ENCODE assay signal across 16 mouse cellular contexts in genomic region chr5:75410240-75411186, GRCm38 (mm10).
A peak's percentile ranks its signal among the peaks of the same experiment; 100 is the strongest.
DNase-seq lines count a peak whose midpoint lies in the region; ATAC-seq and TF ChIP-seq lines count a peak whose summit lies in the region.
"Had no signal": no experiment of that assay in that cellular context is flagged by ENCODE, and none has a peak within 500 bp of the region (broad histone marks: within the 10 kb centered on the region; RNA-seq: fewer than 3 reads in every experiment).

No protein-coding gene starts in this region.

- no peaks in the 10 kb centered on the region for H3K36me3 ChIP-seq in midbrain, embryonic 14.5 days (ENCODE audit: control insufficient read depth, insufficient read depth, low read length)
- H3K36me3 ChIP-seq in midbrain, postnatal 0 days (ENCODE audit: insufficient read depth, low read length): no peaks in the 10 kb centered on the region
- H3K36me3 ChIP-seq in forebrain, postnatal 0 days (ENCODE audit: insufficient read depth): no peaks in the 10 kb centered on the region
- H3K36me3 ChIP-seq: kidney, embryonic 15.5 days; limb, embryonic 15.5 days; midbrain, embryonic 12.5 days had no signal

- TF ChIP-seq CTCF in layer of hippocampus, adult 2 months (conservative IDR thresholded peaks at IDR 0.05): no peak
- no peak for TF ChIP-seq CTCF in midbrain, postnatal 0 days (IDR thresholded peaks at IDR 0.05)
- no peak for TF ChIP-seq CTCF in forebrain, postnatal 0 days (IDR thresholded peaks at IDR 0.05; ENCODE audit: low read depth)

- peak; percentile 17 to 42 for DNase-seq in cerebellum, postnatal 10 days
- DNase-seq in cerebellum, adult 11-12 months: no peak
- peak; percentile 12 to 13 for DNase-seq in layer of hippocampus, adult 2 months (ENCODE audit: low spot score in 2 of 2)
- no peak for DNase-seq in layer of hippocampus, adult 11-12 months (ENCODE audit: low spot score)
- DNase-seq in midbrain, embryonic 14.5 days: peak; percentile 40
- DNase-seq in midbrain, postnatal 0 days (ENCODE audit: low spot score): no peak
- DNase-seq in forebrain, postnatal 0 days: peak; percentile 88
- no peak for DNase-seq in spleen, adult 18-20 months
- DNase-seq: cerebellum, adult 9-10 months; embryo, embryonic 11 days; heart, postnatal 10 days; thymus, postnatal 25 days had no signal

- H3K9me3 ChIP-seq in midbrain, embryonic 14.5 days (ENCODE audit: control insufficient read depth, low read length): no peaks in the 10 kb centered on the region; the same call in 1 of the 2 replicates
- no peaks in the 10 kb centered on the region for H3K9me3 ChIP-seq in midbrain, postnatal 0 days (ENCODE audit: low read length)
- H3K9me3 ChIP-seq in forebrain, postnatal 0 days (ENCODE audit: low read length): no peaks in the 10 kb centered on the region
- H3K9me3 ChIP-seq: kidney, embryonic 15.5 days; limb, embryonic 15.5 days; midbrain, embryonic 12.5 days had no signal

- H3K27ac ChIP-seq in layer of hippocampus, adult 2 months: no peak overlapping the region
- no peak overlapping the region for H3K27ac ChIP-seq in midbrain, embryonic 14.5 days (replicated peaks; ENCODE audit: low read depth, low read length)
- no peak overlapping the region for H3K27ac ChIP-seq in midbrain, postnatal 0 days (ENCODE audit: low read depth, low read length)
- H3K27ac ChIP-seq in forebrain, postnatal 0 days (ENCODE audit: low read depth, low read length): no peak overlapping the region
- H3K27ac ChIP-seq: kidney, embryonic 15.5 days; limb, embryonic 15.5 days; midbrain, embryonic 12.5 days had no signal

- H3K4me2 ChIP-seq in midbrain, embryonic 14.5 days (ENCODE audit: low read length): no peak overlapping the region
- H3K4me2 ChIP-seq in midbrain, postnatal 0 days (ENCODE audit: low read depth, low read length, poor library complexity, severe bottlenecking): no peak overlapping the region
- H3K4me2 ChIP-seq in forebrain, postnatal 0 days (ENCODE audit: low read depth): peak overlapping the region; percentile 37
- H3K4me2 ChIP-seq: kidney, embryonic 15.5 days; limb, embryonic 15.5 days; midbrain, embryonic 12.5 days had no signal

- peaks cover 13% of the 10 kb centered on the region; the same call in 1 of the 2 replicates for H3K4me1 ChIP-seq in midbrain, embryonic 14.5 days (ENCODE audit: control insufficient read depth, insufficient read depth, low read length)
- H3K4me1 ChIP-seq in midbrain, postnatal 0 days (ENCODE audit: insufficient read depth, low read length): 0 out of 2 replicates have a peak, but pooled peaks cover 1% of the 10 kb centered on the region
- peaks cover 4% of the 10 kb centered on the region; the same call in 1 of the 2 replicates for H3K4me1 ChIP-seq in forebrain, postnatal 0 days (ENCODE audit: insufficient read depth)

- H3K4me3 ChIP-seq in layer of hippocampus, adult 2 months: peak overlapping the region; percentile 31
- H3K4me3 ChIP-seq in midbrain, embryonic 14.5 days (replicated peaks; ENCODE audit: low read depth, low read length): no peak overlapping the region
- H3K4me3 ChIP-seq in midbrain, postnatal 0 days (ENCODE audit: low read depth, low read length): no peak overlapping the region
- peak overlapping the region; percentile 22 for H3K4me3 ChIP-seq in forebrain, postnatal 0 days (ENCODE audit: low read depth, low read length)
- H3K4me3 ChIP-seq: kidney, embryonic 15.5 days; limb, embryonic 15.5 days; midbrain, embryonic 12.5 days had no signal

- no peak overlapping the region; the same call in 1 of the 2 replicates for H3K9ac ChIP-seq in midbrain, embryonic 14.5 days (replicated peaks; ENCODE audit: low read length)
- no peak overlapping the region for H3K9ac ChIP-seq in midbrain, postnatal 0 days (replicated peaks; ENCODE audit: low read length, poor library complexity, severe bottlenecking)
- H3K9ac ChIP-seq in forebrain, postnatal 0 days: no peak overlapping the region
- H3K9ac ChIP-seq: kidney, embryonic 15.5 days; limb, embryonic 15.5 days; midbrain, embryonic 12.5 days had no signal

- ATAC-seq in midbrain, embryonic 14.5 days (ENCODE audit: low FRiP score, low TSS enrichment): no peak
- no peak for ATAC-seq in midbrain, postnatal 0 days (ENCODE audit: low FRiP score)
- peak; percentile 96 for ATAC-seq in forebrain, postnatal 0 days

- WGBS in midbrain, embryonic 14.5 days: 73% methylated on average over 24 of the region's 24 CpGs
- 70% methylated on average over 24 of the region's 24 CpGs for WGBS in midbrain, postnatal 0 days
- 37% methylated on average over 24 of the region's 24 CpGs for WGBS in forebrain, postnatal 0 days

- H3K27me3 ChIP-seq in midbrain, embryonic 14.5 days (ENCODE audit: control insufficient read depth, insufficient read depth, low read length): no peaks in the 10 kb centered on the region
- peaks cover 4% of the 10 kb centered on the region; the same call in 1 of the 2 replicates for H3K27me3 ChIP-seq in midbrain, postnatal 0 days (ENCODE audit: insufficient read depth, low read length)
- H3K27me3 ChIP-seq in forebrain, postnatal 0 days (ENCODE audit: insufficient read depth, low read length): no peaks in the 10 kb centered on the region; the same call in 1 of the 2 replicates
- H3K27me3 ChIP-seq: CH12.LX; kidney, embryonic 15.5 days; limb, embryonic 15.5 days had no signal

Comparison
In these comparisons a context has a peak if more than half of its experiments do, and no peak if none do; other contexts are left out.
1. DNase-seq: peak in cerebellum, postnatal 10 days (2 of 2), layer of hippocampus, adult 2 months (2 of 2), midbrain, embryonic 14.5 days (single experiment) and forebrain, postnatal 0 days (single experiment); none in cerebellum, adult 11-12 months (single experiment), layer of hippocampus, adult 11-12 months (single experiment), midbrain, postnatal 0 days (single experiment) and spleen, adult 18-20 months (0 of 2).
2. H3K4me3 ChIP-seq: peak in layer of hippocampus, adult 2 months (single experiment) and forebrain, postnatal 0 days (single experiment); none in midbrain, embryonic 14.5 days (single experiment) and midbrain, postnatal 0 days (single experiment).